Mouse (Mus musculus) heart, adult 18-20 months (tissue): ENCODE results near the gene Saysd1. TPM values are rescaled to one million over a fixed set of nuclear protein-coding genes. Genes with fewer than 3 reads are reported as not detected.

Source experiments
- DNase-seq, 2 experiments: peaks; one replicate each; pipeline ENCODE4 v3.0.0; 2021 to 2022; ENCODE audit warnings: mixed read lengths in 1 of 2
- long read RNA-seq, 2 experiments: library from polyadenylated mRNA; stranded (forward); transcript quantifications; one replicate each; pipeline ENCODE4 v2.0.0; 2021
- total RNA-seq, 2 experiments: library from RNA; stranded (reverse); gene quantifications; 2 replicates each; pipeline ENCODE4 v1.2.3; 2021

Gene Saysd1
- total RNA-seq, result 1 to 10 TPM; 3.5 to 3.6 TPM
- long read RNA-seq, experiment 1, transcript Saysd1-201 (2 exons, 2,315 nt), result major isoform, 8 of 9 reads
- long read RNA-seq, experiment 1, partial matches to known transcripts, result 0 of 9 reads
- long read RNA-seq, experiment 1, other reads (novel, unspliced or antisense), result 1 of 9 reads
- long read RNA-seq, experiment 2, partial matches to known transcripts, result 0 of 5 reads
- long read RNA-seq, experiment 2, other reads (novel, unspliced or antisense), result 1 of 5 reads

- DNase-seq, result no peak
Measured at GRCm38 (mm10) chr14:20138484-20139355, at the start of gene Saysd1. Gene Saysd1, minus strand, starts transcription at chr14:20138534.

DNA sequence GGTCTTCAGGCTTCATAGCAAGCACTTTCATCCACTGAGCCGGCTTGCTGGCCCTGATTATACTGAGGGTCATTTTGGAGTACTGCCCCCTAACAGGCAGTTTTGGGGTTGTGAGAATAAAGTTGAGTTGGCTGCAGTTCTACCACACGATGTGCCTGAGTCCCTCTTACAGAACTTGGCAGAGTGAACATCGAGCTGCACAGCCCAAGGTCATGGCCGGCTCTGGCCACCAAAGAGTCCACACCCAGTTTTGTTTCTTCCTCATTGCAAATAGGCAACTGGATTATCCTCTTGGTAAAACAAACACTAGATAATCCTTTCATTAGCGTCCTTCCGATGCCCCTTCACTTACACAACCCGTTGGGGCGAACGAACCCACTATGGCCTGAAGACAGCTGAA lies 47.1 kb upstream of the Saysd1 start:
- DNase-seq, result no peak

GRCm38 (mm10) chr14:20183701-20184100 lies 45.4 kb upstream of the Saysd1 start:
- DNase-seq, result no peak

DNA sequence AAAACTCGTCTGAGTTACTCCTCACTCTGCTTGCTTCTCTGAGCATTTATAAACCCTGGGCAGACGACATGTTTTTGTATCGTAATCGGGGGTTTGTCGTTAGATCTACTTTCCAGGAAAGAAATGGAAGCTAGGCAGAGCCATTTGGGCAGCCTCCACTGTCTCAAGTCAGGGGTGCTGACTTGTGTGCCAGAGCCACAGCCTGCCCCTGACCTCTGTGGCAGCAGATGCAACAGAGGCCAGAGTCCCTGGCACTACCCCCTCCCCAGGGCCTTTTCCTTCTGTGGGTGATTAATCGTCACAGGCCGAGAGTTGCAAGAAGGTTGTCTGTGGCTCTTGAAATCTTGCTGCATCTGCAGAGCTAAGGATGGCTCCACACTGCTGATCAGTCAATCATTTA lies 44.3 kb upstream of the Saysd1 start:
- DNase-seq, result no peak

GRCm38 (mm10) chr14:20181466-20181921 lies 43.2 kb upstream of the Saysd1 start, which contains the start of gene Kcnk5:
Gene Kcnk5, minus strand, starts transcription at chr14:20181809.
- DNase-seq, result peak; percentile 88 to 90

- DNase-seq, result peak; percentile 36 to 47
Measured at GRCm38 (mm10) chr14:20180751-20181162, 42.4 kb upstream of the Saysd1 start.

DNA sequence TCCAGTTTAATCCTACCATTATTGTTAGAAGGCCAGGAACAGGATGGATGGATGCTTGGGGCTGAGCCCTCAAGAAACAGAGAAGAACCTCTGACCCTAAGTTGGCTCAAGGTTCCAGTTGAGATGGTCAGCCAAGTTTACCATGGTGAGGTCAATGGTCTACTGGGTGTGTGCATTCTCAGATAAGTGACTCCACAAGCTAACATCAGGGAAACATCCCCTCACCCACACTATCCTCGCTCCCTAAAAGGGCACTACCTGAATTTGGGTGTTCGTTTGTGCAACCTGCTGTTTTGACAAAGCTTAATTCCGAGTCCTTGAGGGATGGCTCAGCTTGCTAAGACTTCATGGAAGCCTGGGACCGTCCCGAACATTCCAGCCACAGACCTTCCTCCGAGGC lies 42.0 kb upstream of the Saysd1 start:
- no peak for DNase-seq

GRCm38 (mm10) chr14:20179731-20180280 lies 41.5 kb upstream of the Saysd1 start:
- DNase-seq, result no peak

- DNase-seq, result peak in 1 of 2 experiments; percentile 17
Measured at GRCm38 (mm10) chr14:20179080-20179479, 40.7 kb upstream of the Saysd1 start.

DNA sequence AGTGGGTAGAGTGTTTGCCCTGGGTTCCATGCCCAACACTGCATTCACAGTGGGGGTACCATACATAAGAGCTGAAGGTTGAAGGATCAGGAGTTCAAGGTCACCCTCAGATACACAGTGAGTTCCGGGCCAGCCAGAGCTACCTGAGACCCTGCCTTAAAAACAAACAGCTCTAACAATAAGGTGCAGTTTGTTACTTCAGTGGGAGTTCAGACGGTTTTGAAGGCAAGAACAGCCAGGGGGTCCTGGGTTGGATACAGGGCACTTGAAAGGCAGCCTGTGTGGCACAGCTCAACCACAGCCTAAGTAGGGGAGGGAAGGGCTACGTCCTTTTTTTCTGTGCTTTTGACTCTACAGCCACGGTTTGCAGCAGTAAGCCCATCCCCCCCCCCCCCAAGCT lies 40.3 kb upstream of the Saysd1 start:
- DNase-seq, result no peak

- DNase-seq, result no peak
Measured at GRCm38 (mm10) chr14:20177494-20178123, 39.3 kb upstream of the Saysd1 start.

- no peak for DNase-seq
Measured at GRCm38 (mm10) chr14:20175705-20176104, 37.4 kb upstream of the Saysd1 start.

DNA sequence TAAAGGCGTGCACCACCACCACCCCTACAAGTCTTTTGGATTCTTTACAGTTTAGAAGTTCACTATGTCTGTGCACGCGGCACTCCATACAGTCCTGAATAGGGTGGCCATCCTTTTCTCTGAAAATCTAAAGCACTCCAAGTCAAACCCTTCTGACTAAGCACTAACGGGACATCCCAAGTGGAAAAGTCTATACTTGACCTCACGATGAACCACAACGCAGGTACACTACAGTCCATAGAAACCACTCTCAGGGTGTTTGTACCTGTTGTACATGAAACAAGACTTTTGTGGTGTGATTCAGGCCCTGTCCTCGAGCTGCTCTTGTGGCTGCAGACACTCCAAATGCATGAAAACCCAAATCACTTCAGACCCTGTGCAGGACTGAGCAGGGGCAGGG lies 36.8 kb upstream of the Saysd1 start:
- no peak for DNase-seq

GRCm38 (mm10) chr14:20174696-20175095 lies 36.4 kb upstream of the Saysd1 start:
- no peak for DNase-seq

DNA sequence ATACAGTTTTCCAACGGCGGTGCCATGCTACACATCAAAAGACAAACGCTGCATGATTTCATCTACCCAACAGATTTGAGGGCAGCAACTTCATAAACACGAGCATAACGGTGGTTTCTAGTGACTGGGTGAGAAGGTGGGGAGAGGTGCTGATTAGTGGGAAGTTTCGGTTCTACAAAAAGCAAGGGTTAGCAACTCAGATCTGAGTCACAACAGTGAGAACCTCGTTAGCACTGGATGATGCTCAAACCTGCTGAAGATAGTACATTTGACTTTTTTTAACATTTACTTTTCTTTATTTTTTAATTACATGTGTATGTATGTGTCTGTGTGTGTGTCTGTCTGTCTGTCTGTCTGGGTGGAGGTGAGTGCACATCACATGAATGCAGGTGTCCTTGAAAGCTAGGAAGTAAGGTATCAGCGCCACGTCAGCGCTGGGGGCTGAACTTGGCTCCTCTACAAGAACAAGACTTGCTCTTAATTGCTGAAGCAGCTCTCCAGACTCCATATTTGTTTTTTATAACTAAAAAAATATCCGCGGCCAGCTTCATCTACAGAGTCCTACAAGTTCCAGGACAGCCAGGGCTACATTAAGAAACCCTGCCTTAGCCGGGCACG lies 35.6 kb upstream of the Saysd1 start:
- no peak for DNase-seq

DNA sequence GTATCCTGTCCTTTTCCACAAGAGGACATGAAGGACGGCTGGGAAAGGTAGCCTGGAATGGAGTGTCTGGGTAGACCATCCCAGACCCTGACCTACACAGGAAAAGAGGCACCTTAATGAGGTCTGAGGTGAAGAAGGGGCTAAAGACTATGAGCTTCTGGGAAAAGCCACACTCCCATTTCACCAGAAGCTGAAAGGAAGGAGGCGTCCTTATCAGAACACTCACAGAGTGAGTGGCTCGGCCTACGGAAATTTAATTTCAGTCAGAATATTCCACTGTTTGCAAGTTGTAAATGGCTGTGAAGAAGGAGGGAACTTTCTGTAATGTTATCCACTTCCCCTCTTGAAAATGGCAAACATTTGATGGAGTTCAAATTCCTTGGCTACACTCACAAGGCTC lies 34.6 kb upstream of the Saysd1 start:
- DNase-seq, result no peak

GRCm38 (mm10) chr14:20172509-20172908 lies 34.2 kb upstream of the Saysd1 start:
- no peak for DNase-seq

- no peak for DNase-seq
Measured at GRCm38 (mm10) chr14:20171840-20172239, 33.5 kb upstream of the Saysd1 start.

DNA sequence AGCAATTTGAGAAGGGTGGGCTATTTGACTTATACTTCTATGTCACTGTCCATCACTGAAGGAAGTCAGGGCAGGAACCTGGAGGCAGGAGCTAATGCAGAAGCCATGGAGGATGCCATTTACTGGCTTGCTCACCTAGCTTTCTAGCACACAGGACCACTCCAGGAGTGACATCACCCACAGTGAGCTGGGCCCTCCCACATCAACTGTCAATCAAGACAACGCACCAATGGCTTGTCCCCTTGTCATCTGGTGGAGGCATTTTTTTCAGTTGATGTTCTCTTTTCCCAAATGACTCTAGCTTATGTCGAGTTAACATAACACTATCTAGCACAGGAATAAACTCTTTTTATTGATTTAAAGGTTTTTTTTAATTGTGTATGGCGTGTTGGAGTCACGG lies 30.9 kb upstream of the Saysd1 start:
- no peak for DNase-seq

- no peak for DNase-seq
Measured at GRCm38 (mm10) chr14:20168478-20168877, 30.1 kb upstream of the Saysd1 start.

- DNase-seq, result no peak
Measured at GRCm38 (mm10) chr14:20168054-20168453, 29.7 kb upstream of the Saysd1 start.

- peak; percentile 36 to 52 for DNase-seq
Measured at GRCm38 (mm10) chr14:20165413-20165812, 27.1 kb upstream of the Saysd1 start.
